34 mouse cellular contexts compared by ENCODE assay signal in genomic region chr9:21853961-21854360, GRCm38 (mm10). TPM values are rescaled to one million over a fixed set of nuclear protein-coding genes. Genes with fewer than 3 reads are reported as not detected.
DNase-seq lines count a peak whose midpoint lies in the region; ATAC-seq and TF ChIP-seq lines count a peak whose summit lies in the region.
"Had no signal": no experiment of that assay in that cellular context is flagged by ENCODE, and none has a peak within 500 bp of the region (broad histone marks: within the 10 kb centered on the region; RNA-seq: fewer than 3 reads in every experiment).

No protein-coding gene starts in this region.

- no peak overlapping the region for H3K27ac ChIP-seq in gastrocnemius, adult 2 months
- peak overlapping the region; percentile 65 for H3K27ac ChIP-seq in stomach, postnatal 0 days (replicated peaks)
- H3K27ac ChIP-seq: heart, adult 2 months; hindbrain, embryonic 13.5 days; limb, embryonic 13.5 days; liver, embryonic 12.5 days; midbrain, embryonic 13.5 days; neural tube, embryonic 13.5 days; stomach, embryonic 15.5 days had no signal

- no peak overlapping the region for H3K9ac ChIP-seq in stomach, postnatal 0 days (ENCODE audit: low read length)
- H3K9ac ChIP-seq: heart, embryonic 12.5 days; hindbrain, embryonic 13.5 days; limb, embryonic 13.5 days; liver, embryonic 12.5 days; liver, postnatal 0 days; midbrain, embryonic 13.5 days; neural tube, embryonic 13.5 days; stomach, embryonic 15.5 days had no signal

- no peak overlapping the region for H3K4me3 ChIP-seq in gastrocnemius, adult 2 months
- H3K4me3 ChIP-seq in stomach, postnatal 0 days (ENCODE audit: low read depth, low read length), result no peak overlapping the region
- H3K4me3 ChIP-seq: erythroblast, embryonic 14.5 days; heart, adult 2 months; heart, embryonic 12.5 days; hindbrain, embryonic 13.5 days; limb, embryonic 13.5 days; liver, embryonic 12.5 days; megakaryocyte, embryonic 14.5 days; midbrain, embryonic 13.5 days; neural tube, embryonic 13.5 days; stomach, embryonic 15.5 days had no signal

- H3K4me1 ChIP-seq in stomach, postnatal 0 days (replicated peaks; ENCODE audit: control insufficient read depth, insufficient read depth), result no peaks in the 10 kb centered on the region

- ATAC-seq in CD4-positive, CD25-positive, alpha-beta regulatory T cell, adult 4 months, result peak; percentile 47
- ATAC-seq in stomach, postnatal 0 days (ENCODE audit: low FRiP score, low TSS enrichment), result no peak
- ATAC-seq: forebrain, embryonic 16.5 days; liver, embryonic 12.5 days; liver, postnatal 0 days; midbrain, embryonic 13.5 days had no signal

- no peaks in the 10 kb centered on the region for H3K9me3 ChIP-seq in stomach, postnatal 0 days (ENCODE audit: control insufficient read depth, low read length)
- H3K9me3 ChIP-seq: G1E; heart, embryonic 12.5 days; hindbrain, embryonic 13.5 days; limb, embryonic 13.5 days; liver, embryonic 12.5 days; midbrain, embryonic 13.5 days; neural tube, embryonic 13.5 days; stomach, embryonic 15.5 days had no signal

- H3K27me3 ChIP-seq in stomach, postnatal 0 days (ENCODE audit: control insufficient read depth, insufficient read depth, low read length), result no peaks in the 10 kb centered on the region
- H3K27me3 ChIP-seq: heart, embryonic 12.5 days; limb, embryonic 13.5 days; liver, embryonic 12.5 days; neural tube, embryonic 13.5 days; stomach, embryonic 15.5 days had no signal

- TF ChIP-seq CTCF in gastrocnemius, adult 2 months (IDR thresholded peaks at IDR 0.05), result no peak
- TF ChIP-seq CTCF in stomach, postnatal 0 days (IDR thresholded peaks at IDR 0.05; ENCODE audit: low read depth), result no peak

- TF ChIP-seq EP300 in stomach, postnatal 0 days (optimal IDR thresholded peaks at IDR 0.05), result no peak

- H3K4me2 ChIP-seq in stomach, postnatal 0 days (replicated peaks; ENCODE audit: low read depth), result no peak overlapping the region
- H3K4me2 ChIP-seq: heart, embryonic 12.5 days; hindbrain, embryonic 13.5 days; limb, embryonic 13.5 days; liver, embryonic 12.5 days; midbrain, embryonic 13.5 days; neural tube, embryonic 13.5 days; stomach, embryonic 15.5 days had no signal

- WGBS in stomach, postnatal 0 days, result 75% methylated on average over 5 of the region's 5 CpGs

- intact Hi-C loops in gastrocnemius, adult 2 months (cut with DNase I), result no loop called here

- peak; percentile 12 for DNase-seq in gastrocnemius, adult 2 months
- DNase-seq in gastrocnemius, postnatal 25 days, result no peak
- peak; percentile 50 for DNase-seq in induced T-regulatory cell, adult 2 months (ENCODE audit: low read depth)
- no peak for DNase-seq in stomach, postnatal 0 days (ENCODE audit: low spot score)
- no peak for DNase-seq in kidney, postnatal 14 days
- DNase-seq in heart, adult 18-20 months, result no peak
- DNase-seq: adrenal gland, postnatal 10 days; cerebellum, adult 18-20 months; cerebellum, postnatal 10 days; gastrocnemius, postnatal 14 days; heart, adult 2 months; heart, postnatal 4 days; kidney, adult 8-10 months; liver, postnatal 0 days; right cerebral cortex, postnatal 14 days; thymus, adult 18-20 months; thymus, postnatal 36 days had no signal

- H3K36me3 ChIP-seq in stomach, postnatal 0 days (ENCODE audit: control insufficient read depth, insufficient read depth, low read length), result no peaks in the 10 kb centered on the region
- H3K36me3 ChIP-seq: G1E; heart, embryonic 12.5 days; hindbrain, embryonic 13.5 days; limb, embryonic 13.5 days; liver, embryonic 12.5 days; midbrain, embryonic 13.5 days; neural tube, embryonic 13.5 days; stomach, embryonic 15.5 days had no signal

RNA-seq across cellular contexts. Expression of gene Dock6, which starts 1.5 kb away (rescaled TPM):
- total RNA-seq in gastrocnemius, adult 2 months (2021), result 10 to 100 TPM in 1 of 2 experiments, 1 to 10 TPM in 1; 9.4 to 10.5 TPM
- 10 to 100 TPM; 10.7 to 14.7 TPM for total RNA-seq in gastrocnemius, postnatal 25 days (2021)
- 1 to 10 TPM in 1 of 2 experiments, under 1 TPM in 1; 0.61 to 1.4 TPM for polyA plus RNA-seq in CD4-positive, CD25-positive, alpha-beta regulatory T cell, adult 4 months (2017; shearing (Covaris generic))
- 13.5 and 14.1 TPM in 2 replicates for polyA plus RNA-seq in stomach, postnatal 0 days (2015; fragmentation: Nextera tagmentation; extraction: Ambion mirVana)
- total RNA-seq in heart, adult 18-20 months (2021), result 10 to 100 TPM; 24.3 to 24.6 TPM

RNA-seq across cellular contexts. Expression of gene Angptl8, which starts 18.7 kb away (rescaled TPM):
- total RNA-seq in gastrocnemius, adult 2 months (2021), result not detected
- under 1 TPM in 1 of 2 experiments, not detected in 1; 0.43 TPM for total RNA-seq in gastrocnemius, postnatal 25 days (2021)
- not detected for polyA plus RNA-seq in CD4-positive, CD25-positive, alpha-beta regulatory T cell, adult 4 months (2017; shearing (Covaris generic))
- 2.1 and 2.2 TPM in 2 replicates for polyA plus RNA-seq in stomach, postnatal 0 days (2015; fragmentation: Nextera tagmentation; extraction: Ambion mirVana)
- total RNA-seq in heart, adult 18-20 months (2021), result under 1 TPM in 1 of 2 experiments, not detected in 1; 0.69 TPM
- total RNA-seq: common myeloid progenitor, adult 5-6 weeks; G1E; gastrocnemius, postnatal 14 days; heart, adult 2 months; heart, postnatal 4 days; layer of hippocampus, adult 18-20 months; layer of hippocampus, postnatal 10 days; left cerebral cortex, adult 18-20 months; left cerebral cortex, postnatal 14 days had no signal
- polyA plus RNA-seq: G1E had no signal

RNA-seq across cellular contexts. Expression of gene Kank2, which starts 55.4 kb away (rescaled TPM):
- 10 to 100 TPM; 11.5 to 16.6 TPM for total RNA-seq in gastrocnemius, adult 2 months (2021)
- total RNA-seq in gastrocnemius, postnatal 25 days (2021), result 10 to 100 TPM; 14.3 to 17.5 TPM
- polyA plus RNA-seq in CD4-positive, CD25-positive, alpha-beta regulatory T cell, adult 4 months (2017; shearing (Covaris generic)), result not detected
- 7.3 and 7.5 TPM in 2 replicates for polyA plus RNA-seq in stomach, postnatal 0 days (2015; fragmentation: Nextera tagmentation; extraction: Ambion mirVana)
- total RNA-seq in heart, adult 18-20 months (2021), result 10 to 100 TPM; 58.1 to 60.8 TPM
- polyA plus RNA-seq: G1E had no signal

Comparison
In these comparisons a context has a peak if more than half of its experiments do, and no peak if none do; other contexts are left out.
1. DNase-seq: peak in gastrocnemius, adult 2 months (single experiment) and induced T-regulatory cell, adult 2 months (single experiment); none in gastrocnemius, postnatal 25 days (single experiment), stomach, postnatal 0 days (single experiment), kidney, postnatal 14 days (single experiment) and heart, adult 18-20 months (0 of 2).